Comparison of ENCODE assay signal across 28 mouse cellular contexts in the genomic region with DNA sequence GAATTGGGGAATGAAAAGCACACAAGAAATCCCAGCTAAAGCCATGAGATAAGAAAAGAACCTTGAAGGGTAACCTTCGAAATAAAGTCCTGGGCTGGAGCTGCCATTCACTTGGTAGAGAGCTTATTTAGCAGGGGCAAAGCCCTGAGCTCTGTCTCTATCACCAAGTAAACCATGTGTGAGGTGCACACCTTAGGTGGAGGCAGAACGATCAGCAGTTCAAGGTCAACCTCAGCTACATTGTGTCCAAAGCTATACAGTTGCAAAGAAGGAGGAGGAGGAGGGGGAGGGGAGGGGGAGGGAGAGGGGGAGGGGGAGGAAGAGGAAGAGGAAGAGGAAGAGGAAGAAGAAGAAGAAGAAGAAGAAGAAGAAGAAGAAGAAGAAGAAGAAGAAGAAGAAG.
"Had no signal": no experiment of that assay in that cellular context is flagged by ENCODE, and none has a peak within 500 bp of the region (broad histone marks: within the 10 kb centered on the region; RNA-seq: fewer than 3 reads in every experiment).

No protein-coding gene starts in this region.

- H3K9me3 ChIP-seq: heart, embryonic 13.5 days; heart, embryonic 15.5 days; hindbrain, embryonic 13.5 days; hindbrain, embryonic 15.5 days; kidney, embryonic 15.5 days; limb, embryonic 12.5 days; liver, embryonic 13.5 days; liver, embryonic 15.5 days had no signal

- ATAC-seq: hindbrain, postnatal 0 days; intestine, embryonic 16.5 days had no signal

- DNase-seq: gastrocnemius, adult 2 months; gastrocnemius, postnatal 10 days; gastrocnemius, postnatal 25 days; heart, adult 2 months; heart, postnatal 14 days; heart, postnatal 36 days; kidney, adult 11 months; kidney, adult 2 months; kidney, adult 9 months; kidney, postnatal 14 days; kidney, postnatal 36 days; layer of hippocampus, adult 9-11 months; layer of hippocampus, postnatal 36 days; left cerebral cortex, postnatal 4 days; liver; liver, embryonic 13.5 days had no signal

- H3K4me2 ChIP-seq: heart, embryonic 11.5 days; heart, embryonic 13.5 days; heart, embryonic 15.5 days; hindbrain, embryonic 13.5 days; hindbrain, embryonic 15.5 days; kidney, embryonic 15.5 days; limb, embryonic 12.5 days; liver, embryonic 11.5 days; liver, embryonic 13.5 days; liver, embryonic 15.5 days had no signal

- H3K27ac ChIP-seq: gastrocnemius, adult 2 months; heart, adult 2 months; heart, embryonic 13.5 days; heart, embryonic 15.5 days; hindbrain, embryonic 13.5 days; hindbrain, embryonic 15.5 days; hindbrain, postnatal 0 days; kidney, embryonic 15.5 days; kidney, postnatal 0 days; limb, embryonic 12.5 days; liver, embryonic 13.5 days; liver, embryonic 15.5 days had no signal

- H3K27me3 ChIP-seq: heart, embryonic 13.5 days; heart, embryonic 15.5 days; hindbrain, embryonic 13.5 days; hindbrain, embryonic 15.5 days; kidney, embryonic 15.5 days; limb, embryonic 12.5 days; liver, embryonic 13.5 days; liver, embryonic 15.5 days had no signal

- H3K9ac ChIP-seq: heart, embryonic 13.5 days; heart, embryonic 15.5 days; hindbrain, embryonic 13.5 days; hindbrain, embryonic 15.5 days; kidney, embryonic 15.5 days; limb, embryonic 12.5 days; liver, embryonic 13.5 days; liver, embryonic 15.5 days had no signal

- H3K4me3 ChIP-seq: gastrocnemius, adult 2 months; heart, adult 2 months; heart, embryonic 13.5 days; heart, embryonic 15.5 days; hindbrain, embryonic 13.5 days; hindbrain, embryonic 15.5 days; kidney, embryonic 15.5 days; limb, embryonic 12.5 days; liver, embryonic 13.5 days; liver, embryonic 15.5 days had no signal

- H3K4me1 ChIP-seq: heart, embryonic 13.5 days; heart, embryonic 15.5 days; hindbrain, embryonic 13.5 days; hindbrain, embryonic 15.5 days; kidney, embryonic 15.5 days; liver, embryonic 13.5 days; liver, embryonic 15.5 days had no signal

- H3K36me3 ChIP-seq: heart, embryonic 13.5 days; heart, embryonic 15.5 days; hindbrain, embryonic 13.5 days; hindbrain, embryonic 15.5 days; kidney, embryonic 15.5 days; limb, embryonic 12.5 days; liver, embryonic 13.5 days; liver, embryonic 15.5 days had no signal
